Mouse (Mus musculus) MEL (cell line): ENCODE results near the gene Clic1.

Experiments used
- BHLHE40 ChIP-seq: IDR thresholded peaks from 2 replicates; pipeline ENCODE4 v1.6.1; 2012; ENCODE audit warnings: low read depth, mild to moderate bottlenecking, inconsistent platforms, low read length, improper control_type of control experiment, borderline replicate concordance
- CHD2 ChIP-seq: IDR thresholded peaks from 2 replicates; pipeline ENCODE4 v1.6.1; 2011; ENCODE audit warnings: low read length, improper control_type of control experiment
- CTCF ChIP-seq, 3 experiments: IDR thresholded peaks in 2 of 3; conservative IDR thresholded peaks in 1 of 3; 2 replicates each; pipeline ENCODE4 v1.5.1; 2011 to 2012; ENCODE audit warnings: low read length in 3 of 3, low read depth in 2 of 3, mild to moderate bottlenecking in 2 of 3, improper control_type of control experiment in 1 of 3, inconsistent platforms in 1 of 3, mixed read lengths in 1 of 3, moderate library complexity in 1 of 3; ENCODE audit not compliant: control insufficient read depth in 1 of 3, insufficient read depth in 1 of 3, poor library complexity in 1 of 3, severe bottlenecking in 1 of 3
- EP300 ChIP-seq, 2 experiments: IDR thresholded peaks; 2 replicates each; pipeline ENCODE4 v1.6.1; 2011; ENCODE audit warnings: improper control_type of control experiment in 2 of 2, low read length in 2 of 2, low read depth in 1 of 2, mild to moderate bottlenecking in 1 of 2
- MAFK ChIP-seq: IDR thresholded peaks from 2 replicates; pipeline ENCODE4 v1.6.1; 2011; ENCODE audit warnings: low read depth, mild to moderate bottlenecking, low read length, improper control_type of control experiment, borderline replicate concordance
- MAX ChIP-seq: IDR thresholded peaks from 2 replicates; pipeline ENCODE4 v1.6.1; 2011; ENCODE audit warnings: low read length, improper control_type of control experiment
- MAZ ChIP-seq: IDR thresholded peaks from 2 replicates; pipeline ENCODE4 v1.6.1; 2012; ENCODE audit warnings: low read depth, mild to moderate bottlenecking, inconsistent platforms, low read length, improper control_type of control experiment
- MEF2A ChIP-seq: IDR thresholded peaks from 2 replicates; pipeline ENCODE4 v1.6.1; 2014; ENCODE audit warnings: low read depth, mild to moderate bottlenecking, inconsistent platforms, low read length, improper control_type of control experiment; ENCODE audit not compliant: poor library complexity, insufficient replicate concordance, severe bottlenecking; ENCODE audit errors: extremely low read depth
- NELFE ChIP-seq: IDR thresholded peaks from 2 replicates; pipeline ENCODE4 v1.6.1; 2011; ENCODE audit warnings: low read depth, low read length, improper control_type of control experiment
- POLR2A ChIP-seq, 2 experiments: IDR thresholded peaks; 2 replicates each; pipeline ENCODE4 v1.6.1; 2011 to 2012; ENCODE audit warnings: low read length in 2 of 2, mild to moderate bottlenecking in 2 of 2, control low read depth in 1 of 2, improper control_type of control experiment in 1 of 2, low read depth in 1 of 2, moderate library complexity in 1 of 2; ENCODE audit not compliant: control insufficient read depth in 1 of 2, insufficient read depth in 1 of 2, poor library complexity in 1 of 2
- RCOR1 ChIP-seq: IDR thresholded peaks from 2 replicates; pipeline ENCODE4 v1.6.1; 2012; ENCODE audit warnings: low read depth, mild to moderate bottlenecking, inconsistent platforms, low read length, improper control_type of control experiment
- SIN3A ChIP-seq: IDR thresholded peaks from 2 replicates; pipeline ENCODE4 v1.6.1; 2012; ENCODE audit warnings: low read length, improper control_type of control experiment, inconsistent platforms
- ZNF384 ChIP-seq: IDR thresholded peaks from 2 replicates; pipeline ENCODE4 v1.6.1; 2012; ENCODE audit warnings: low read depth, mild to moderate bottlenecking, inconsistent platforms, low read length, improper control_type of control experiment

DNA sequence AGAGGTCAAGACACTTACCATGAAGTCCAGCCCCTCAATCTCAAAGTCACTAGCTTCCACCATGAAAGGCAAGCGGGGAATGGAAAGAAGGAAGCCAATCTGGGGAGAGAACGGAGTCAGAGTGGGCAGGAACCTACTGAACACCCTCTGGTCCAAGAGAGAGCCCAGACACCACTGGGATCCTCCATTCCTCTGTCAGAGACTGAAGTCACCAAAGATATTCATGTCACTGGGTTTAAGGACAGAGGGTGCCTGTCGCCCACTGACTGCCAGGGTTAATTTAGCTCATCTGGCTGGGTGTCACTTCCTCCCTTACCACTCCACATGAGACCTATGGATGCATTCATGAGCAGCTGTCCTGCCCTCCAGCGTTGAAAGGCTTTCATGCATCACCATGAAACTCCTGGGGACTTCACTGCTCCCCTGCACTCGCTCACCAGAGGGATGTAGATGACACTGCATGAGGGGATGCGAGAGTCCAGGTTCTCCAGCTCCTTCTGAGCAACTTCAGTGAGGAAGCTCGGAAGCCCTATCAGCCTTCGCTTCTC lies 17.4 kb upstream of the Clic1 start:
- no peak for TF ChIP-seq CTCF (IDR thresholded peaks at IDR 0.05 in 2 of 3, conservative IDR thresholded peaks at IDR 0.05 in 1 of 3; ENCODE audit: control insufficient read depth in 1 of 3, insufficient read depth in 1 of 3, low read depth in 2 of 3, low read length in 3 of 3, poor library complexity in 1 of 3, severe bottlenecking in 1 of 3)
- no peak for TF ChIP-seq CHD2
- no peak for TF ChIP-seq NELFE
- no peak for TF ChIP-seq RCOR1
- no peak for TF ChIP-seq BHLHE40
- no peak for TF ChIP-seq MAZ
- no peak for TF ChIP-seq MAFK
- TF ChIP-seq POLR2A (IDR thresholded peaks at IDR 0.05; ENCODE audit: control insufficient read depth in 1 of 2, insufficient read depth in 1 of 2, low read depth in 1 of 2, low read length in 2 of 2, poor library complexity in 1 of 2) = no peak
- TF ChIP-seq MEF2A = no peak
- TF ChIP-seq ZNF384 = no peak
- no peak for TF ChIP-seq SIN3A
- no peak for TF ChIP-seq EP300 (IDR thresholded peaks at IDR 0.05; ENCODE audit: low read depth in 1 of 2, low read length in 2 of 2)
- no peak for TF ChIP-seq MAX
